13 mouse cellular contexts compared by ENCODE assay signal in genomic region chr9:43226573-43227160, GRCm38 (mm10). TPM values are rescaled to one million over a fixed set of nuclear protein-coding genes. Genes with fewer than 3 reads are reported as not detected.
DNase-seq lines count a peak whose midpoint lies in the region; ATAC-seq and TF ChIP-seq lines count a peak whose summit lies in the region.
"Had no signal": no experiment of that assay in that cellular context is flagged by ENCODE, and none has a peak within 500 bp of the region (broad histone marks: within the 10 kb centered on the region; RNA-seq: fewer than 3 reads in every experiment).

No protein-coding gene starts in this region.

- intact Hi-C loops in gastrocnemius, adult 2 months (cut with DNase I) = no loop called here
- intact Hi-C loops in left cerebral cortex, postnatal 36 days (cut with DNase I) = no loop called here

- no peaks in the 10 kb centered on the region for H3K27me3 ChIP-seq in kidney, embryonic 15.5 days
- H3K27me3 ChIP-seq in myocyte (ENCODE audit: control insufficient read depth, insufficient read depth, insufficient read length) = no peaks in the 10 kb centered on the region
- no peaks in the 10 kb centered on the region for H3K27me3 ChIP-seq in midbrain, embryonic 11.5 days (ENCODE audit: control insufficient read depth, insufficient read depth, low read length)

- H3ac ChIP-seq in myocyte (ENCODE audit: control insufficient read depth, insufficient read length) = no peak overlapping the region

- H3K4me2 ChIP-seq in kidney, embryonic 15.5 days = no peak overlapping the region
- peak overlapping the region; percentile 45 for H3K4me2 ChIP-seq in myocyte (ENCODE audit: low read depth)
- no peak overlapping the region for H3K4me2 ChIP-seq in midbrain, embryonic 11.5 days

- H3K4me1 ChIP-seq in kidney, embryonic 15.5 days = peaks cover 62% of the 10 kb centered on the region
- peaks cover under 1% of the 10 kb centered on the region; the same call in 1 of the 2 replicates for H3K4me1 ChIP-seq in midbrain, embryonic 11.5 days (ENCODE audit: control insufficient read depth, insufficient read depth, low read length)

- no peaks in the 10 kb centered on the region for H3K9me3 ChIP-seq in kidney, embryonic 15.5 days (replicated peaks)
- H3K9me3 ChIP-seq in midbrain, embryonic 11.5 days (ENCODE audit: control insufficient read depth, low read length) = no peaks in the 10 kb centered on the region

- 42% methylated on average over 9 of the region's 9 CpGs for WGBS in kidney, embryonic 15.5 days
- 84% methylated on average over 9 of the region's 9 CpGs for WGBS in midbrain, embryonic 11.5 days

- no peak for TF ChIP-seq CTCF in gastrocnemius, adult 2 months (IDR thresholded peaks at IDR 0.05)

- no peak overlapping the region for H3K9ac ChIP-seq in kidney, embryonic 15.5 days
- no peak overlapping the region for H3K9ac ChIP-seq in midbrain, embryonic 11.5 days (ENCODE audit: low read length)

- no peak for ATAC-seq in kidney, embryonic 15.5 days (replicated peaks; ENCODE audit: low FRiP score)
- no peak for ATAC-seq in midbrain, embryonic 11.5 days (ENCODE audit: low FRiP score)
- ATAC-seq: inflammation-experienced regulatory T-cells, adult 6 months had no signal

- TF ChIP-seq POLR2A in myocyte (IDR thresholded peaks at IDR 0.05; ENCODE audit: insufficient read length, low read depth) = no peak

- no peak for DNase-seq in gastrocnemius, adult 2 months
- no peak for DNase-seq in gastrocnemius, postnatal 10 days
- peak; percentile 30 for DNase-seq in NIH3T3 (ENCODE audit: low read depth)
- no peak for DNase-seq in left cerebral cortex, postnatal 36 days (ENCODE audit: low spot score in 2 of 2)
- no peak for DNase-seq in frontal cortex, postnatal 10 days (ENCODE audit: low spot score in 2 of 2)
- no peak for DNase-seq in midbrain, embryonic 11.5 days (ENCODE audit: low spot score, missing footprints)
- DNase-seq: gastrocnemius, postnatal 25 days; lung, adult 18-20 months had no signal

- H3K36me3 ChIP-seq in kidney, embryonic 15.5 days = peaks cover 32% of the 10 kb centered on the region
- no peaks in the 10 kb centered on the region for H3K36me3 ChIP-seq in myocyte (ENCODE audit: control insufficient read depth, insufficient read depth)
- no peaks in the 10 kb centered on the region for H3K36me3 ChIP-seq in midbrain, embryonic 11.5 days (ENCODE audit: control insufficient read depth, insufficient read depth, low read length)

- peaks cover 4% of the 10 kb centered on the region for H3K79me2 ChIP-seq in myocyte (ENCODE audit: control insufficient read depth, insufficient read depth)

- H3K27ac ChIP-seq in gastrocnemius, adult 2 months = peak overlapping the region; percentile 62
- peak overlapping the region; percentile 74 for H3K27ac ChIP-seq in kidney, embryonic 15.5 days
- H3K27ac ChIP-seq in midbrain, embryonic 11.5 days (ENCODE audit: low read depth, low read length) = no peak overlapping the region

- no peak overlapping the region for H3K4me3 ChIP-seq in gastrocnemius, adult 2 months
- no peak overlapping the region for H3K4me3 ChIP-seq in kidney, embryonic 15.5 days (replicated peaks)
- no peak overlapping the region for H3K4me3 ChIP-seq in myocyte
- H3K4me3 ChIP-seq in midbrain, embryonic 11.5 days (ENCODE audit: low read depth, low read length) = no peak overlapping the region

TF ChIP-seq in myocyte, 11 proteins besides CTCF, POLR2A, EP300 and RAD21:
- TF ChIP-seq REST (IDR thresholded peaks at IDR 0.05; ENCODE audit: insufficient read depth, insufficient read length) (no peak), USF1 (IDR thresholded peaks at IDR 0.05; ENCODE audit: low read depth) (no peak), E2F4 (IDR thresholded peaks at IDR 0.05; ENCODE audit: insufficient read depth) (no peak)

RNA-seq across cellular contexts. Expression of gene Oaf, which starts 13.0 kb away (rescaled TPM):
- total RNA-seq in gastrocnemius, adult 2 months (2021) = 1 to 10 TPM; 2.9 to 8.9 TPM
- 10 to 100 TPM; 26.2 to 34.2 TPM for total RNA-seq in gastrocnemius, postnatal 10 days (2021)
- 53.9 and 59.5 TPM in 2 replicates for polyA plus RNA-seq in kidney, embryonic 15.5 days (2015; fragmentation: Nextera tagmentation; extraction: Ambion mirVana)
- polyA plus RNA-seq in myocyte (2012; fragmentation: generic; extraction: Trizol) = 27.1 TPM
- total RNA-seq in left cerebral cortex, postnatal 36 days (2021) = 10 to 100 TPM; 15.0 to 17.4 TPM
- polyA plus RNA-seq in midbrain, embryonic 11.5 days (2014; fragmentation: Nextera tagmentation; extraction: Ambion mirVana) = 26.4 and 28.6 TPM in 2 replicates

RNA-seq across cellular contexts. Expression of gene Pou2f3, which starts 16.5 kb away (rescaled TPM):
- total RNA-seq in gastrocnemius, adult 2 months (2021) = under 1 TPM; 0.11 to 0.15 TPM
- total RNA-seq in gastrocnemius, postnatal 10 days (2021) = under 1 TPM in 1 of 2 experiments, not detected in 1; 0.09 TPM
- 0.17 TPM in 1 of 2 replicates, not detected in the other for polyA plus RNA-seq in kidney, embryonic 15.5 days (2015; fragmentation: Nextera tagmentation; extraction: Ambion mirVana)
- not detected for polyA plus RNA-seq in myocyte (2012; fragmentation: generic; extraction: Trizol)
- under 1 TPM in 1 of 2 experiments, not detected in 1; 0.29 TPM for total RNA-seq in left cerebral cortex, postnatal 36 days (2021)
- polyA plus RNA-seq in midbrain, embryonic 11.5 days (2014; fragmentation: Nextera tagmentation; extraction: Ambion mirVana) = not detected in 2 replicates
- total RNA-seq: gastrocnemius, postnatal 25 days; megakaryocyte progenitor cell, adult 5-6 weeks had no signal
- polyA plus RNA-seq: C2C12; inflammation-experienced regulatory T-cells, adult 6 months had no signal
